Mouse (Mus musculus) limb, embryonic 13.5 days (tissue): Measurements from ENCODE around the gene Tyw3. TPM values are rescaled to one million over a fixed set of nuclear protein-coding genes. Genes with fewer than 3 reads are reported as not detected.

Experiments used
- ATAC-seq: fragments of 200-750 bp; cut with Nextera tagmentation; 2 replicates; pipeline ENCODE4 v1.8.0; 2017; ENCODE audit warnings: low read depth, moderate number of reproducible peaks, moderate TSS enrichment; ENCODE audit not compliant: low FRiP score
- H3K27ac ChIP-seq: fragments of 300-500 bp; sonication (generic); 2 replicates; pipeline ENCODE4 v1.5.1; 2015; ENCODE audit warnings: inconsistent platforms, mild to moderate bottlenecking, moderate library complexity
- H3K27me3 ChIP-seq: fragments of 300-500 bp; sonication (generic); 2 replicates; pipeline ENCODE4 v1.6.1; 2015; ENCODE audit warnings: mild to moderate bottlenecking, inconsistent platforms
- H3K36me3 ChIP-seq: fragments of 300-500 bp; sonication (generic); 2 replicates; pipeline ENCODE4 v1.6.1; 2015; ENCODE audit warnings: inconsistent platforms, mild to moderate bottlenecking, moderate library complexity
- H3K4me1 ChIP-seq: fragments of 300-500 bp; sonication (generic); 2 replicates; pipeline ENCODE4 v1.6.1; 2015; ENCODE audit warnings: inconsistent platforms
- H3K4me2 ChIP-seq: fragments of 300-500 bp; sonication (generic); replicated peaks from 2 replicates; pipeline ENCODE4 v1.6.1; 2015; ENCODE audit warnings: inconsistent platforms, mild to moderate bottlenecking, moderate library complexity
- H3K4me3 ChIP-seq: fragments of 300-500 bp; sonication (generic); 2 replicates; pipeline ENCODE4 v1.5.1; 2015; ENCODE audit warnings: moderate library complexity, mild to moderate bottlenecking, inconsistent platforms
- H3K9ac ChIP-seq: fragments of 300-500 bp; sonication (generic); 2 replicates; pipeline ENCODE4 v1.6.1; 2015; ENCODE audit warnings: mild to moderate bottlenecking, inconsistent platforms
- H3K9me3 ChIP-seq: fragments of 300-500 bp; sonication (generic); 2 replicates; pipeline ENCODE4 v1.6.1; 2016; ENCODE audit warnings: inconsistent platforms
- WGBS: fragments of 180-500 bp; shearing (Covaris S2); methylation state at CpG from one replicate; pipeline ENCODE4 v1.1.7; 2015; 5-methylcytosine and 5-hydroxymethylcytosine counted together
- polyA plus RNA-seq: library from polyadenylated mRNA; unstranded; fragments of >200 nt; fragmentation: Nextera tagmentation; extraction: Ambion mirVana; gene quantifications from 2 replicates; pipeline ENCODE4 v1.2.1, GENCODE M21; 2015

The Tyw3 gene
- polyA plus RNA-seq, 1 experiment from 2014 or later, result 21.8 TPM

DNA sequence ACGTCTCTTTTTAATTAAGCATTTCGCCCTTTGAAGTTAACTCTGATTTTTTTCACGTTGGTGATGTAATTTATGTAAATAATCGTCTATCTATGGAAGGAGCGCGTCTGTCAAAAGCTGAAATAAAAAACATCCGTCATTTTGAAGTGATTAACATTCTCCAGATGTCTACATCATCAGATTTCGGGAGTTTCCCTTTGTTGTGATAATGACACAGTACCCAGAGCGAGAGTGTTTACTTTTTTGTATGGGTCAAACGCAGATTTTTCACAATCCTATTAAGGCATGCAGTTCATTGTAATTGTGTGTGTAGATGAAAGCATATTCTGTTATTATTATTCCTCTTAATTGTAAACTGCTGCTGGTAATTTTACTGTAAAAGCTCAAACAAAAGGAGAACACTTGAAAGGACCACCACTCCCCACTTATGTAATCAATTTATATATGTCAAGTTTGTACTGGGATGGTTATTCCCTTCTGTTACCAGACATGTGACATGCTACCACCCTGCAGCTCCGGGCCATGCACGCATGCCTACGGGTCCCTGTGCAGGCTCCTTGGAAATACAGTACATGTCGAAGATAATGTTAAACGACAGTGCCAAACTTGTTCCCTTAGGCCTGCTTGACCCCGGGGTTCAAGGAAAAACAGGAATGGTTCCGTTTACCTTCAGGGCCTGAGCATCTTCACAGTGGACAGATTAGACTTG lies 46.4 kb downstream of the Tyw3 start:
- peaks cover 36% of the 10 kb centered on the region for H3K27me3 ChIP-seq
- H3K4me2 ChIP-seq, result no peak overlapping the region
- 21% methylated on average over 17 of the region's 17 CpGs for WGBS
- H3K36me3 ChIP-seq, result no peaks in the 10 kb centered on the region
- no peak overlapping the region for H3K27ac ChIP-seq
- ATAC-seq, result peak; percentile 46; the same call in 1 of the 2 replicates
- no peak overlapping the region for H3K4me3 ChIP-seq
- H3K4me1 ChIP-seq, result peaks cover 38% of the 10 kb centered on the region
- no peak overlapping the region for H3K9ac ChIP-seq
- no peaks in the 10 kb centered on the region for H3K9me3 ChIP-seq

DNA sequence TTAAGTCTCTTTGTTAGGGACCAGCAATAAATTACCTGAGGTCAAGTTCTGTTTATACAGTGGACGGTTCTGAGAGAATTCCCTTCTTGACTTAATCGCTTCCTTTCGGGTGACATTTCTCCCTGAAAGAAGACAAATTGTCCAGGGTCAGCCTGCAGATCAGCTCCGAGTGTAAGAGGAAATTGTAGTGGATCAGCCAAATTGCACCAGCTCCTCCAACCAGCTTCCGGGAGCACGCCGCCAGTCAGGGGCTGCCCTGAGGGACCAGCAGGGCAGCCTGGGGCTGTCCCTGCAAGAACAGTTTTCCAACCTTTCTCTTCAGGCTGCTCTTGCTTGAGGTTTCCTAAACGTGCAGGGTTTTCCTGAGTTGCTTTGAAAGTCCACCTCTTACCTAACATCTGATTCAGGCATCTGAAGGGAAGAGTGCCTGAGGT lies 48.0 kb downstream of the Tyw3 start:
- Histone ChIP-seq H3K36me3 (no peaks in the 10 kb centered on the region), H3K9me3 (no peaks in the 10 kb centered on the region), H3K4me2 (no peak overlapping the region), H3K4me3 (no peak overlapping the region), H3K27me3 (peaks cover 40% of the 10 kb centered on the region), H3K4me1 (peaks cover 38% of the 10 kb centered on the region), H3K9ac (no peak overlapping the region), H3K27ac (no peak overlapping the region)
- no peak for ATAC-seq
- 10% methylated on average over 8 of the region's 8 CpGs for WGBS

DNA sequence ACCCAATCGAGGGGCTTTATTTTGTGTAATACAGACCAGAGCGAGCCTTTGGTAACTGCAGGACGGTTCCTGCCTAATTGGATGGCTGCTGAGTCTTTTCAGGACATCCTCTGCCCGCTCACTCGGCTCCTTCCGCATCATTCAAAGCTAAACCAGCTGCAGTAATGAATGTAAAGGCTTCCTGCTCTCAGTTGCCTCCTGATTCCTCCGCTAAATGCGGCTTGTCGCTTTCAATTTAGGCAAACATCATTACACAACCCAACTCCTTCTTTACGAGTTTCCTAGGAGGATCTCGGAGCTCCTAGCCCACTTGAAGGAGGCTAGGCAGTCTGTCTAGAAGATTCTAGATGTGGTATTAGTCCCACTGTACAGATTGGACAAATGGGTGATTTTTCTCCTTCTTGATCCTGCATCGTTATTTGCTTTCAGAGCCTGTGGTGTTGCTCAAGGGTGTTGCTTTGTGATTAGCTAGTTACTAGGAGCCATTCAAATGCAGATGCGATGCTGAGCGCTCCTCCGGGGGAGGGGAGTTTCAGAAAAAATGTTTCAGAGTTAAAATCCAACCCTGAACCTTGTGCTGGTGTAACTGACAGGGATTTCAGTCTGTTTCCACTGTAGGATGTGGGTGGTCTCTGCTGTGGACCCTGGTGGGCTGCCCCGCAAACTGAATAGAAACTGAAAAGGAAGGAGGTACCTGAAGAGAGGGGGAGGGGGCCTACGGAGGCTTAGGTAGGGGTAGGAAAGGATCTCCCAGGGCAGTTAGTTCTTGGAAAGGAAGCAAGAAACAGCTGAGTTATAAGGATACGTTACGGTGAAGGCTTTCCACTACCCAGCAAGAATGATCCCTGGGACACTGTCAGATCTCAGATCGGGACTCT lies 49.1 kb downstream of the Tyw3 start:
- peak overlapping the region; percentile 10; the same call in 1 of the 2 replicates for H3K4me3 ChIP-seq
- peaks cover 38% of the 10 kb centered on the region for H3K4me1 ChIP-seq
- no peaks in the 10 kb centered on the region for H3K9me3 ChIP-seq
- WGBS, result 6% methylated on average over 20 of the region's 20 CpGs
- peak overlapping the region; percentile 45 for H3K4me2 ChIP-seq
- no peak overlapping the region for H3K9ac ChIP-seq
- H3K36me3 ChIP-seq, result no peaks in the 10 kb centered on the region
- peaks cover 40% of the 10 kb centered on the region for H3K27me3 ChIP-seq
- no peak for ATAC-seq
- H3K27ac ChIP-seq, result no peak overlapping the region

DNA sequence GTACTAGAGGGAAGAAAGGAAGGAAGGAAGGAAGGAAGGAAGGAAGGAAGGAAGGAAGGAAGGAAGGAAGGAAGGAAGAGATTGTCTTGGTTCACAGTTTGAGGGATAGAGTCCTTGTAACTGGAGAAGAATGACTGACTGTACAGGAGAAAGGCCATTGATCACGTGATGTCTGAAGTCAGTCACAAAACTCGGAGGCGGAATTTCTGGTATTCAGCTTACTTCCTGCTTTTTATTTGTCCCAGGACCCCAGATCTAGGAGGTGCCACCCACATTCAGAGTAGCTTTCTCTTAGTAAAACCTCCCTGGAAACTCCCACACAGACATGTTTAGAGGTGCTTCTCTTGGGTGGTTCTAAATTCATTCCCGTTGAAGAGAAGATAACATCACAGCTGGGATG lies 50.7 kb downstream of the Tyw3 start:
- peaks cover 40% of the 10 kb centered on the region for H3K27me3 ChIP-seq
- H3K9ac ChIP-seq, result no peak overlapping the region
- no peak overlapping the region for H3K4me2 ChIP-seq
- H3K36me3 ChIP-seq, result no peaks in the 10 kb centered on the region
- 19% methylated on average over 4 of the region's 4 CpGs for WGBS
- H3K4me3 ChIP-seq, result no peak overlapping the region
- no peak overlapping the region for H3K27ac ChIP-seq
- peaks cover 36% of the 10 kb centered on the region for H3K4me1 ChIP-seq
- no peaks in the 10 kb centered on the region for H3K9me3 ChIP-seq
- no peak for ATAC-seq

DNA sequence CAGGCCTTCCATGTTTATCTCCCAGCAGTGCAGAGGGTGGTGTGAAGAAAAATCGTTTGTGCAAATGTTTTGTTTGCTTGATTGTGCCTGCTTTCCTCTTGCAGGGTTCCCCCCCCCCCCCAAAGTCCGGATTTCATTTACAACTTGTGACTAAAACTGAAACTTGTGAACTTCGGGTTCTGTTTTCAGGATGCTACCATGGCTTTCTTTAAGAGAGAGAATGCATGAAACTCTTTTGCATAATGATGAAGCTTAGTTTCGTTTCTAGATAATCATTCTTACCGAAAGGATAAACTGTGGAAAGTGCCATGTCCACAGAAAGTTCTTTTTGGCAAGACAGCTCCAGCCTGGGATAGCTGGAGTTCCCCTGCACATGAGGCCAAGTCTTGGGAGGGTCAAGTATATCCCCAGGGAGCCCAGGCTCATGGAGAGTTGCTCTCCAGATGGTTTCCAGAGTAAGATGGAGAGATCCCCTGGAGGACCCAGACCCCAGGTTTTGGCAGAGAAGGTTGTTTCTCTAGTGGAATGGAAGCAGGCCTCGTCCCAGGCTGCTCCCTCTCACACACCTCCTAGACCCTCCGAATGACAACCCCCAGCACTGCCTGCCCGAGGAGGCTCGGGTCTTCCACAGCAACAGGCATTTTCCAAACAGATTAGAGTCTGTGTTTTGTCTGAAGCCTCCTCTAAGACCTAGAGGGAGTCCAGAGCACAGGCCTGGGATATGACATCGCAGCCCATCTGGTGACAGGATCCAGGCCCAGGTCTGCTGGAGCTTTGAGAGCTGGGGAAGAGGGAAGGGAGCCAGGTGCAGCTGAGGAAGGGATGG lies 56.6 kb downstream of the Tyw3 start:
- 61% methylated on average over 10 of the region's 10 CpGs for WGBS
- ATAC-seq, result 0 out of 2 replicates have a peak, but pooled peaks have one; percentile 36
- Histone ChIP-seq H3K4me2 (no peak overlapping the region), H3K9ac (no peak overlapping the region), H3K36me3 (no peaks in the 10 kb centered on the region), H3K27ac (no peak overlapping the region), H3K4me1 (no peaks in the 10 kb centered on the region), H3K9me3 (no peaks in the 10 kb centered on the region), H3K4me3 (no peak overlapping the region), H3K27me3 (peaks cover 6% of the 10 kb centered on the region; the same call in 1 of the 2 replicates)

DNA sequence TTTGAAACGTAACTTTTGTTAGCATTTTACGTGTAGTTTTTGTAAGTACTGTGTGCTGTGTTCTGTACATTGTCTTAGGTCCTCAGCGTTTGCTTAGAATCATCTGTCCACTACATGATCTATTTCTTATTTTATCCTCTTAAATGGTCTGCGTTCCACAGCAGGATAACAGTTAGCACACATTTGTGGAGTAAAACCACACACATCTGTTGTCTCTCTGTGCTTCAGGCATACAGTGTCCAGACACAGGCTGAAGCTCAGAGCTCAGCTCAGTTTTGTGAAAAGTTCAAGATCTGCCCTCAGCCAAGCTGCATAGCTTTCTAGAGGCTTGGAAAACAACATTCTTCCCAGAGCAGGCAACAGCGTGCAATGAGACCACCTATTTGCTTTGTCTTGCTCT lies 60.8 kb downstream of the Tyw3 start:
- no peak overlapping the region for H3K9ac ChIP-seq
- no peak overlapping the region for H3K4me2 ChIP-seq
- no peaks in the 10 kb centered on the region for H3K9me3 ChIP-seq
- no peaks in the 10 kb centered on the region for H3K4me1 ChIP-seq
- ATAC-seq, result no peak
- H3K36me3 ChIP-seq, result no peaks in the 10 kb centered on the region
- no peak overlapping the region for H3K27ac ChIP-seq
- no peak overlapping the region for H3K4me3 ChIP-seq
- 75% methylated on average over 5 of the region's 5 CpGs for WGBS
- H3K27me3 ChIP-seq, result peaks cover 4% of the 10 kb centered on the region; the same call in 1 of the 2 replicates

DNA sequence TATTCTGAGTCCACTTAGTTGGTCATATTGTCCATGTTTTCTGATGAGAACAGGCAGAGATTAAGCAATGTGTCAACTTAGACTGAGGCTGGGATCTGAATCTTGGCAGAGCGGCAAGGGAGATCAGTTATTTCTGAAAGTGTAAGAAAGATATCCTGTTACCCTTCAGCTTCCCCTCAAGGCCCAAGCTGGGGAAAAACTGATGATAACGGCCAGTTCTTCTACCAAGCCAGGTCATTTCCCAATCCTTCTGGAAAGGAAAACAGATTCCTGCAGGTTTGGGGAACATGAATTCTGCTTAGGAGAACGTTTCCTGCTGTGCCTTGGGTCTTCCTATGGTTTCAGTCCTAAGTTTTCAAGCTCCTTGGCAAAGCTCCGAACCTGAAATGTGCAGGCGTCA lies 63.7 kb downstream of the Tyw3 start:
- ATAC-seq, result no peak
- Histone ChIP-seq H3K4me1 (peaks cover 11% of the 10 kb centered on the region), H3K4me2 (no peak overlapping the region), H3K4me3 (no peak overlapping the region), H3K27me3 (no peaks in the 10 kb centered on the region), H3K36me3 (no peaks in the 10 kb centered on the region), H3K9me3 (no peaks in the 10 kb centered on the region), H3K9ac (no peak overlapping the region), H3K27ac (no peak overlapping the region)
- WGBS, result 66% methylated on average over 5 of the region's 5 CpGs

DNA sequence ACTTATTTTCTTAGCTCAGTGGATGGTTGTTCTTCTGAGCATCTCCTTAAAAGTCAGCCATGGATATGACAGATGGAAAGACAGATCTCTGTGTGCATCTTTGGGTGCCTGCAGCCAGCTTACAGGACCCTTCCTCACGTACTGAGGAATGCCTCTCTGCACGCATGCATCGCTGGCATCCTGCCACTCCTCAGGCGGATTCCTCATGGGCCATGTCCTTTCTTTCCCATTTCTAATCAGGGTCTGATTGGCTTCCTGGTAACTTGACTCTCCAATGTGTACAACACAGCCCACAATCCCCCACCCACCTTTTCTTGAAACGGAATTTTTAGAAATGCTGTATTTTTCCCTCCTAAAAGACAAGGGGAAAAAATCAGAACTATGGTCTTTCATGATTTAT lies 67.9 kb downstream of the Tyw3 start:
- H3K27ac ChIP-seq, result no peak overlapping the region
- WGBS, result 56% methylated on average over 5 of the region's 5 CpGs
- no peak overlapping the region for H3K4me2 ChIP-seq
- H3K9me3 ChIP-seq, result no peaks in the 10 kb centered on the region
- no peaks in the 10 kb centered on the region for H3K36me3 ChIP-seq
- no peak overlapping the region for H3K9ac ChIP-seq
- H3K27me3 ChIP-seq, result 0 out of 2 replicates have a peak, but pooled peaks cover 5% of the 10 kb centered on the region
- peaks cover 11% of the 10 kb centered on the region for H3K4me1 ChIP-seq
- H3K4me3 ChIP-seq, result no peak overlapping the region
- no peak for ATAC-seq

DNA sequence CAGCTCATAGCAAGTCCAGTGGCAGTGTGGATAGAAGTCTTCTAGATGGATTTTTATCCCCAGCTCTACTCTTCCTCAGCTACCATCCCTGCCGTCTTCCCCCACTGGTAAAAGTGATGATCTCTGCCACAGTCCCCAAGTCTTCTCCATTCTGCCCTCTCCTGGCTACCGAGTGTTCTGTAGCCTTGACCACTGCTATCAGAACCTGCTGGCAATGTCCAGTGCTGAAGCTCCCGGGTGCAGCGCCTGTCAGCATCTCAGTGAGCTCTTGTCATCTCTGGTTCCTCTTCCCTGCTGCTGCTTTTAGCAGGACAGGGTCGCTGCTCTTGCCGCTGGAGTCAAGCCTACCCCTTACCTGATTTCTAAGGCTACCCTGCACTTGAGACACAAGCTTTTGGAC lies 70.3 kb downstream of the Tyw3 start:
- no peak for ATAC-seq
- WGBS, result 35% methylated on average over 6 of the region's 6 CpGs
- H3K4me3 ChIP-seq, result no peak overlapping the region
- H3K27me3 ChIP-seq, result 0 out of 2 replicates have a peak, but pooled peaks cover 5% of the 10 kb centered on the region
- H3K4me2 ChIP-seq, result no peak overlapping the region
- no peak overlapping the region for H3K9ac ChIP-seq
- no peaks in the 10 kb centered on the region for H3K9me3 ChIP-seq
- no peak overlapping the region for H3K27ac ChIP-seq
- peaks cover 11% of the 10 kb centered on the region for H3K4me1 ChIP-seq
- H3K36me3 ChIP-seq, result no peaks in the 10 kb centered on the region
